Mouse (Mus musculus) stomach, embryonic 14.5 days (tissue): Measurements from ENCODE around the gene Arih2. TPM values are rescaled to one million over a fixed set of nuclear protein-coding genes. Genes with fewer than 3 reads are reported as not detected.
A peak's percentile ranks its signal among the peaks of the same experiment; 100 is the strongest.

Experiments used
- ATAC-seq: fragments of 200-750 bp; cut with Nextera tagmentation; 2 replicates; pipeline ENCODE4 v1.8.0; 2017; ENCODE audit warnings: low read depth, moderate TSS enrichment; ENCODE audit not compliant: insufficient number of reproducible peaks, insufficient read depth, low FRiP score
- H3K27ac ChIP-seq: fragments of 300-500 bp; sonication (generic); 2 replicates; pipeline ENCODE4 v1.5.1; 2014; ENCODE audit warnings: mild to moderate bottlenecking, low read length, moderate library complexity, mixed read lengths
- H3K27me3 ChIP-seq: fragments of 300-500 bp; sonication (generic); 2 replicates; pipeline ENCODE4 v1.6.1; 2014; ENCODE audit warnings: low read length, control low read depth, mixed read lengths; ENCODE audit not compliant: control insufficient read depth, insufficient read depth
- H3K36me3 ChIP-seq: fragments of 300-500 bp; sonication (generic); 2 replicates; pipeline ENCODE4 v1.6.1; 2014; ENCODE audit warnings: mild to moderate bottlenecking, control low read depth, low read length, moderate library complexity, mixed read lengths; ENCODE audit not compliant: control insufficient read depth, insufficient read depth
- H3K4me1 ChIP-seq: fragments of 300-500 bp; sonication (generic); 2 replicates; pipeline ENCODE4 v1.6.1; 2014; ENCODE audit warnings: low read length, control low read depth, mixed read lengths; ENCODE audit not compliant: control insufficient read depth, insufficient read depth
- H3K4me2 ChIP-seq: fragments of 300-500 bp; sonication (generic); replicated peaks from 2 replicates; pipeline ENCODE4 v1.6.1; 2014; ENCODE audit warnings: low read depth, low read length, control low read depth
- H3K4me3 ChIP-seq: fragments of 300-500 bp; sonication (generic); 2 replicates; pipeline ENCODE4 v1.5.1; 2014; ENCODE audit warnings: low read depth, low read length, control low read depth
- H3K9ac ChIP-seq: fragments of 300-500 bp; sonication (generic); replicated peaks from 2 replicates; pipeline ENCODE4 v1.6.1; 2014; ENCODE audit warnings: low read depth, mild to moderate bottlenecking, control low read depth, low read length, moderate library complexity, mixed read lengths
- H3K9me3 ChIP-seq: fragments of 300-500 bp; sonication (generic); 2 replicates; pipeline ENCODE4 v1.6.1; 2016; ENCODE audit warnings: low read depth, low read length, control low read depth; ENCODE audit not compliant: control insufficient read depth
- WGBS: fragments of 180-500 bp; shearing (Covaris S2); extraction: QIAGEN DNeasy Blood & Tissue Kit; methylation state at CpG from one replicate; pipeline ENCODE4 v1.1.7; 2014; 5-methylcytosine and 5-hydroxymethylcytosine counted together
- polyA plus RNA-seq: library from polyadenylated mRNA; unstranded; fragments of >200 nt; fragmentation: Nextera tagmentation; extraction: Ambion mirVana; gene quantifications from 2 replicates; pipeline ENCODE4 v1.2.1, GENCODE M21; 2014

Arih2 gene
- polyA plus RNA-seq, 1 experiment from 2014 or later, result 36.2 TPM

- Histone ChIP-seq H3K4me2 (peak within 1 kb of the TSS; percentile 98), H3K9ac (peak within 1 kb of the TSS; percentile 76), H3K27ac (peak within 1 kb of the TSS; percentile 93), H3K4me3 (peak within 1 kb of the TSS; percentile 68), H3K4me1 (peaks cover 23% of the 10 kb centered on the region), H3K9me3 (no peaks in the 10 kb centered on the region), H3K27me3 (no peaks in the 10 kb centered on the region), H3K36me3 (peaks cover 37% of the 10 kb centered on the region)
- under 1% methylated on average over 73 of the region's 73 CpGs for WGBS
- peak; percentile 84 for ATAC-seq
These were observed 82.1 kb downstream of the Arih2 start, which contains the start of gene Ndufaf3 for GRCm38 (mm10) chr9:108566815-108567776. Gene Ndufaf3, minus strand, starts transcription at chr9:108567434.

- H3K9ac ChIP-seq, result peak overlapping the region; percentile 76
- peak overlapping the region; percentile 93 for H3K27ac ChIP-seq
- peak overlapping the region; percentile 98 for H3K4me2 ChIP-seq
- H3K27me3 ChIP-seq, result no peaks in the 10 kb centered on the region
- H3K9me3 ChIP-seq, result no peaks in the 10 kb centered on the region
- WGBS, result 12% methylated on average over 35 of the region's 35 CpGs
- peak overlapping the region; percentile 68 for H3K4me3 ChIP-seq
- peaks cover 36% of the 10 kb centered on the region for H3K36me3 ChIP-seq
- no peak for ATAC-seq
- peaks cover 27% of the 10 kb centered on the region for H3K4me1 ChIP-seq
These were observed 83.0 kb downstream of the Arih2 start for GRCm38 (mm10) chr9:108565881-108566814.

GRCm38 (mm10) chr9:108564131-108564530 is 85.1 kb downstream of the Arih2 start:
- H3K27ac ChIP-seq, result no peak overlapping the region
- peaks cover 20% of the 10 kb centered on the region for H3K4me1 ChIP-seq
- no peaks in the 10 kb centered on the region for H3K27me3 ChIP-seq
- peaks cover 32% of the 10 kb centered on the region for H3K36me3 ChIP-seq
- no peaks in the 10 kb centered on the region for H3K9me3 ChIP-seq
- no peak overlapping the region for H3K9ac ChIP-seq
- no peak for ATAC-seq
- no peak overlapping the region for H3K4me3 ChIP-seq
- 82% methylated on average over 7 of the region's 7 CpGs for WGBS
- no peak overlapping the region for H3K4me2 ChIP-seq

GRCm38 (mm10) chr9:108563671-108564070 is 85.5 kb downstream of the Arih2 start:
- no peak overlapping the region for H3K9ac ChIP-seq

GRCm38 (mm10) chr9:108560227-108560841 is 88.9 kb downstream of the Arih2 start, which contains the start of gene Impdh2:
Gene Impdh2, plus strand, starts transcription at chr9:108560286.
- 0% methylated on average over 53 of the region's 53 CpGs for WGBS
- peaks cover 58% of the 10 kb centered on the region for H3K36me3 ChIP-seq
- peak within 1 kb of the TSS; percentile 68 for H3K9ac ChIP-seq
- H3K4me2 ChIP-seq, result peak within 1 kb of the TSS; percentile 81
- H3K27me3 ChIP-seq, result no peaks in the 10 kb centered on the region
- no peak within 1 kb of the TSS; the same call in 1 of the 2 replicates for H3K27ac ChIP-seq
- H3K4me1 ChIP-seq, result peaks cover 6% of the 10 kb centered on the region; the same call in 1 of the 2 replicates
- peak; percentile 99 for ATAC-seq
- H3K9me3 ChIP-seq, result no peaks in the 10 kb centered on the region
- H3K4me3 ChIP-seq, result peak within 1 kb of the TSS; percentile 63

More at GRCm38 (mm10) chr9:108563671-108564070, 85.5 kb downstream of the Arih2 start:
- Histone ChIP-seq H3K36me3 (peaks cover 37% of the 10 kb centered on the region), H3K27ac (no peak overlapping the region), H3K4me1 (peaks cover 20% of the 10 kb centered on the region), H3K27me3 (no peaks in the 10 kb centered on the region), H3K9me3 (no peaks in the 10 kb centered on the region), H3K4me2 (no peak overlapping the region), H3K4me3 (no peak overlapping the region)
- 93% methylated on average over 8 of the region's 8 CpGs for WGBS
- ATAC-seq, result no peak

GRCm38 (mm10) chr9:108559169-108559568 is 90.0 kb downstream of the Arih2 start:
- Histone ChIP-seq H3K4me2 (no peak overlapping the region), H3K9me3 (no peaks in the 10 kb centered on the region), H3K36me3 (peaks cover 64% of the 10 kb centered on the region), H3K4me1 (peaks cover 6% of the 10 kb centered on the region; the same call in 1 of the 2 replicates), H3K9ac (no peak overlapping the region), H3K27me3 (no peaks in the 10 kb centered on the region), H3K27ac (no peak overlapping the region), H3K4me3 (no peak overlapping the region)
- WGBS, result 88% methylated on average over 4 of the region's 4 CpGs
- ATAC-seq, result no peak
